Mouse (Mus musculus) embryonic facial prominence, embryonic 12.5 days (tissue): ENCODE measurements around the gene Tanc1. TPM values are rescaled to one million over a fixed set of nuclear protein-coding genes. Genes with fewer than 3 reads are reported as not detected.
A peak's percentile ranks its signal among the peaks of the same experiment; 100 is the strongest.

Experiments used
- ATAC-seq: fragments of 200-750 bp; cut with Nextera tagmentation; 2 replicates; pipeline ENCODE4 v1.8.0; 2017; ENCODE audit not compliant: insufficient number of reproducible peaks, insufficient read depth, low FRiP score, low TSS enrichment
- H3K27ac ChIP-seq: fragments of 300-500 bp; sonication (generic); 2 replicates; pipeline ENCODE4 v1.5.1; 2016; ENCODE audit warnings: mild to moderate bottlenecking
- H3K27me3 ChIP-seq: fragments of 300-500 bp; sonication (generic); 2 replicates; pipeline ENCODE4 v1.6.1; 2016; ENCODE audit warnings: mild to moderate bottlenecking, moderate library complexity
- H3K36me3 ChIP-seq: fragments of 300-500 bp; sonication (generic); 2 replicates; pipeline ENCODE4 v1.6.1; 2016; ENCODE audit warnings: mild to moderate bottlenecking
- H3K4me1 ChIP-seq: fragments of 300-500 bp; sonication (generic); 2 replicates; pipeline ENCODE4 v1.6.1; 2016
- H3K4me2 ChIP-seq: fragments of 300-500 bp; sonication (generic); replicated peaks from 2 replicates; pipeline ENCODE4 v1.6.1; 2016; ENCODE audit warnings: mild to moderate bottlenecking, moderate library complexity
- H3K4me3 ChIP-seq: fragments of 300-500 bp; sonication (generic); 2 replicates; pipeline ENCODE4 v1.5.1; 2016; ENCODE audit warnings: mild to moderate bottlenecking
- H3K9ac ChIP-seq: fragments of 300-500 bp; sonication (generic); 2 replicates; pipeline ENCODE4 v1.6.1; 2016; ENCODE audit warnings: mild to moderate bottlenecking, moderate library complexity
- H3K9me3 ChIP-seq: fragments of 300-500 bp; sonication (generic); 2 replicates; pipeline ENCODE4 v1.6.1; 2016; ENCODE audit warnings: mild to moderate bottlenecking, moderate library complexity
- WGBS: fragments of 180-500 bp; shearing (Covaris S2); methylation state at CpG from one replicate; pipeline ENCODE4 v1.1.7; 2016; 5-methylcytosine and 5-hydroxymethylcytosine counted together
- polyA plus RNA-seq: library from polyadenylated mRNA; unstranded; fragments of >200 nt; fragmentation: Nextera tagmentation; extraction: Ambion mirVana; gene quantifications from 2 replicates; pipeline ENCODE4 v1.2.1, GENCODE M21; 2016

Tanc1 gene
- polyA plus RNA-seq, 1 experiment from 2014 or later = 37.5 TPM

DNA sequence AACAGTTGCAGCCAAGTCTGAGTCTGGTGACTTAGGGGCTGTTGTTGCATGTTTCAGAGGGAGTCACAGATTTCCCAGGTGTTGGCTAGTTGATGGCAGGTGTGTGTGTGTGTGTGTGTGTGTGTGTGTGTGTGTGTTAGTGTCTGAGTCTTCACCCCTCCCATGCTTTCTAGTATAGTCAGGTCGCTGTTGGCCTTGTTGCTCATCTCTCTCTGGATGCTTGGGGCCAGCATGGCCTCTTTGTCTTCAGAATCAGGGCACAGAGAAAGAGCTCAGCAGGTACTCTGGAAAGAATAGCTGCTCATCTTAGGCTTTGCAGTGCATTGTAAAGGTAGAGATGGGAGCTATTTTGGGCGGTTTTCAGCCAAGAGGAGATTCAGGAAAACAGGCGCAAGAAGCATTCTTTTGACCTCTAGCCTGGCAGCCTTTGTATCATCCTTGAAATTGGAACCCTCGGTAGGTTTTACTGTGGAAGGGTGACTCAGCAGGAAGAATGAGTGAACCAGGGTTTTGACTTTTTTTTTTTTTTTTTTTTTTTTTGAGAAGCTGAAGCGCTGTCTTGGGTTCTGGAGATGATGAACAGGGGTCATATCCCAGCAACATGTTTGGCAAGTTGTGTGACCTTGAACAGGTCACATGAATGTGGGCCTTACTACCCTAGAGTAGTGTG lies 22.1 kb downstream of the Tanc1 start:
- Histone ChIP-seq H3K9me3 (peaks cover 8% of the 10 kb centered on the region; the same call in 1 of the 2 replicates), H3K27ac (no peak overlapping the region), H3K36me3 (no peaks in the 10 kb centered on the region), H3K4me2 (no peak overlapping the region), H3K4me3 (no peak overlapping the region), H3K4me1 (peaks cover 23% of the 10 kb centered on the region), H3K9ac (no peak overlapping the region), H3K27me3 (no peaks in the 10 kb centered on the region)
- no peak for ATAC-seq
- WGBS = 55% methylated on average over 5 of the region's 5 CpGs

DNA sequence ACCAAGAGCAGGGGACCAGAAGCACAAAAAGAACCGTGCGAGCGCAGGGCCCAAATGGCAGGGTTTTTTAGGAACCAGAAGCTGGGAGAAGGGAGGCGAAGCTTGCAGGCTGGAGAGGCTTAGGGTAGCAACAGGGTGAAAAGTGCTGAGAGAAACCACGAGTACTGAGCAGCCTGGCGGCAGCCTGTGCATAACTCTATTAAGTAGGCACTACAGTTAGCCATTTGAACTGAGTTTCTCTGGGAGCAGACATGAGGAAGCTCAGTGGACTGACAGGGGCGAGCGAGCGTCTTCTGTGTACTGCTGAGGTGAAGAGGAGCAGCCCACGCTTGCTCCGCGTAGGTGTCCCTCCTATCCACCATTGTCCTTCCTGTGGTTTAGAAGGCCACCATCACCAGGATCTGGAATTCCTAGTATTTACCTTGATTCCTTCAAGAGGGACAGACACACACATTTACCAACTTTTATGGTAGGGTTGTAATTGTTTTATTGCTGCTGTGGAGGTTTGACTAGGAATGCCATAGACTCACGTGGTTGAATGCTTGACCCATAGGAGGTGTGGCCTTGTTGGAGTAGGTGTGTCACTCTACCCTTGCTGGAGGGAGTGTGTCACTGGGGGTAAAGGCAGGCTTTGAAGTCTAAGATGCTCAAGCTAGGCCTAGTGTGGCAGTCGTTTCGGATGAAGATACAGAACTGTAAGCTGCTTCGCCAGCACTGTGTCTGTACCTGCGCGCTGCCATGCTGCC lies 25.4 kb downstream of the Tanc1 start:
- Histone ChIP-seq H3K27ac (no peak overlapping the region), H3K36me3 (no peaks in the 10 kb centered on the region), H3K9ac (no peak overlapping the region), H3K9me3 (peaks cover 8% of the 10 kb centered on the region; the same call in 1 of the 2 replicates), H3K4me2 (no peak overlapping the region), H3K4me3 (no peak overlapping the region), H3K4me1 (peaks cover 4% of the 10 kb centered on the region; the same call in 1 of the 2 replicates), H3K27me3 (no peaks in the 10 kb centered on the region)
- no peak for ATAC-seq
- 92% methylated on average over 18 of the region's 18 CpGs for WGBS

GRCm38 (mm10) chr2:59642722-59643121 lies 30.9 kb downstream of the Tanc1 start:
- Histone ChIP-seq H3K4me3 (no peak overlapping the region), H3K27me3 (no peaks in the 10 kb centered on the region), H3K4me1 (peaks cover 36% of the 10 kb centered on the region), H3K27ac (no peak overlapping the region), H3K4me2 (no peak overlapping the region), H3K36me3 (no peaks in the 10 kb centered on the region), H3K9ac (no peak overlapping the region), H3K9me3 (no peaks in the 10 kb centered on the region)
- 81% methylated on average over 8 of the region's 8 CpGs for WGBS
- ATAC-seq = no peak

GRCm38 (mm10) chr2:59644816-59645215 lies 33.0 kb downstream of the Tanc1 start:
- Histone ChIP-seq H3K4me2 (no peak overlapping the region), H3K9ac (no peak overlapping the region), H3K4me1 (peaks cover 51% of the 10 kb centered on the region), H3K9me3 (no peaks in the 10 kb centered on the region), H3K27me3 (no peaks in the 10 kb centered on the region), H3K4me3 (no peak overlapping the region), H3K36me3 (no peaks in the 10 kb centered on the region), H3K27ac (no peak overlapping the region)
- WGBS = 30% methylated on average over 5 of the region's 5 CpGs
- ATAC-seq = no peak

GRCm38 (mm10) chr2:59645515-59645914 lies 33.7 kb downstream of the Tanc1 start:
- Histone ChIP-seq H3K27me3 (no peaks in the 10 kb centered on the region), H3K4me2 (no peak overlapping the region), H3K4me1 (peaks cover 51% of the 10 kb centered on the region), H3K4me3 (no peak overlapping the region), H3K9ac (no peak overlapping the region), H3K36me3 (no peaks in the 10 kb centered on the region), H3K9me3 (no peaks in the 10 kb centered on the region), H3K27ac (no peak overlapping the region)
- ATAC-seq = no peak
- 51% methylated on average over 3 of the region's 3 CpGs for WGBS

- Histone ChIP-seq H3K4me2 (no peak overlapping the region), H3K9ac (no peak overlapping the region), H3K36me3 (no peaks in the 10 kb centered on the region), H3K4me3 (no peak overlapping the region), H3K27me3 (no peaks in the 10 kb centered on the region), H3K9me3 (no peaks in the 10 kb centered on the region), H3K4me1 (peaks cover 51% of the 10 kb centered on the region), H3K27ac (no peak overlapping the region)
- no peak for ATAC-seq
- 85% methylated on average over 20 of the region's 20 CpGs for WGBS
Measured at GRCm38 (mm10) chr2:59646740-59647390, 35.0 kb downstream of the Tanc1 start.

- no peaks in the 10 kb centered on the region for H3K36me3 ChIP-seq
- WGBS = 13% methylated on average over 12 of the region's 12 CpGs
- H3K9me3 ChIP-seq = no peaks in the 10 kb centered on the region
- no peak for ATAC-seq
- H3K27ac ChIP-seq = no peak overlapping the region
- H3K9ac ChIP-seq = no peak overlapping the region
- no peaks in the 10 kb centered on the region for H3K27me3 ChIP-seq
- peaks cover 48% of the 10 kb centered on the region for H3K4me1 ChIP-seq
- H3K4me2 ChIP-seq = peak overlapping the region; percentile 18
- H3K4me3 ChIP-seq = no peak overlapping the region
Measured at GRCm38 (mm10) chr2:59648444-59648843, 36.6 kb downstream of the Tanc1 start.

DNA sequence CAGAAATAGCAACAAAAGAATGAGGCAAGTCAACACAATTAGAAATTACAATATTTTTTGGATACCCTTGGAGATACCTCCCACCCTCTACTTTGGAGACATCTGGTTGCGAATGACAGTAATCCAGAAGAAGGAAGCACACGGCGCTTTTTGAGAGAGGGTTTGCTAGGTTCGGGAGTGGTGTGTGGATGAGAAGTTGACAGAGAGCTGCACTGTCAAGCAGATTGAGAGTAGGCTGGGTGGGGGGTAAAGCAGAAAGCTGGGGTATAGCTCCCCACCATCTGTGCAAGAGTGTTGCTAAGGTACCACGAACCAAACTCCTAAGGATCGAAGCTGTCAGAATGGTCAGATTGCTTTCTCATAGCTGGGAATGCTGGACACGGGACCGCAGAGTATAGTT lies 40.0 kb downstream of the Tanc1 start:
- H3K36me3 ChIP-seq = no peaks in the 10 kb centered on the region
- ATAC-seq = no peak
- H3K4me3 ChIP-seq = no peak overlapping the region
- no peaks in the 10 kb centered on the region for H3K27me3 ChIP-seq
- H3K9ac ChIP-seq = no peak overlapping the region
- no peak overlapping the region for H3K27ac ChIP-seq
- 93% methylated on average over 8 of the region's 8 CpGs for WGBS
- H3K4me2 ChIP-seq = no peak overlapping the region
- no peaks in the 10 kb centered on the region for H3K9me3 ChIP-seq
- H3K4me1 ChIP-seq = peaks cover 44% of the 10 kb centered on the region

DNA sequence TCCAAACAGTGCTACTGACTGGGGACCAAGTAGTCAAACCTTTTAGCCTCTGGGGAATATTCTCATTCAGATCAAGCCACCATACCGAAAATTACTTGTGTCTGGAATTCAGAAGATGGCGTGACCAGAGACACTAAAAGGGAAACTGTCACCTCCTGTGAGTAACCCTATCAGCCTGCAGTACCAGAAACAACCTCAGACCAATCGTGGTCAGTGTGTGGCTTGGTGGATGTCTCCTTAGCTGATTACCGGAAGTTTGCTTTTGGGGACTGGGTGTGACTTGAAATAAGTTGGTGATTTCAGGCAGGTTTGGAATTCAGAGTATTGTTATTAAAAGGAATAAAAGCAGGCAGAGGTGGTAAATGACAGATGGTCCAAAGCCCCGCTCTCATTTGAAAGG lies 40.9 kb downstream of the Tanc1 start:
- H3K27me3 ChIP-seq = no peaks in the 10 kb centered on the region
- no peaks in the 10 kb centered on the region for H3K9me3 ChIP-seq
- H3K27ac ChIP-seq = no peak overlapping the region
- H3K4me1 ChIP-seq = peaks cover 42% of the 10 kb centered on the region
- no peak for ATAC-seq
- 72% methylated on average over 5 of the region's 5 CpGs for WGBS
- H3K4me2 ChIP-seq = no peak overlapping the region
- H3K36me3 ChIP-seq = no peaks in the 10 kb centered on the region
- H3K4me3 ChIP-seq = no peak overlapping the region
- no peak overlapping the region for H3K9ac ChIP-seq

DNA sequence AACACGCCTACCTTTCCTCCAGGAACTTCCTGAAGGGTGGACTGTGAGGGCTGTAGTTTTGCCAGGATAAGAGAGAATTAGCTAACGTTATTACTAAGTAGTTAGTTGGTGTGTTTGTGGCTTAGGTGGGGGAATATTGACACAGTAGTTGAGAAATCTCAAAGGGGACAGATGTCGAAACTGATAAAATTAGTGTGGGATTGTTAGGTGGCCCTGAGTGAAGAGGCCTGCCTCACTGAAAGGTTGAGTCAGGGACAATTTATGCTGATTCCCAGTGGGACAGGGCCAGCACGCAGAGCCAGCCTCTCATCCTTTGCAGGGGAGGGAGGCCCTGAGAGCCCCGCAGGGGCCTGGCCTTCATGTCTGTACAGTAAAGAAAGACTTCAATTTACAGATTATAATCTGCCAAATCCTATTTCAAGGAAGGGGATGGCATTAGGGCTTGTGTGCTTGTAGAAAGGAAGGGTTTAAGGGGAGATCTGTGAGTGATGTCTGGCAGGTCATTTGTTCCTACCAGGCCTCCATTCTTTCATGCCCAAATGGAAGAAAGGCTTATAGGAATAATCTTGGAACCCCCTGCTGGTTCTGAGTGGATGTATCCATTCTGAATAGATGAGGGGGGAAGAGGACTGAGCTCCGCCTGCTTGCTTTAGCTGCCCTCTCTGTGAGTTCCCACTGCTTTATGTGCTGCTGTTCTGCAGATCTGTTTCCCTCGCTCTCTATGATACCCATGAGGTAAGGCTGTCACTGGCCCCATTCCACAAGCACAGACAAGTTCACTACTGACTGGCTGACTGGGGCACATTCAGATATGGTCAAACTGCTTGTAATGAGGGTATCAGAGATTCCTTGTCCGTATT lies 41.7 kb downstream of the Tanc1 start:
- Histone ChIP-seq H3K9ac (no peak overlapping the region), H3K27ac (no peak overlapping the region), H3K4me3 (no peak overlapping the region), H3K4me1 (peaks cover 36% of the 10 kb centered on the region), H3K9me3 (no peaks in the 10 kb centered on the region), H3K36me3 (no peaks in the 10 kb centered on the region), H3K4me2 (no peak overlapping the region), H3K27me3 (no peaks in the 10 kb centered on the region)
- no peak for ATAC-seq
- 55% methylated on average over 8 of the region's 8 CpGs for WGBS

GRCm38 (mm10) chr2:59655471-59655870 lies 43.6 kb downstream of the Tanc1 start:
- Histone ChIP-seq H3K9me3 (no peaks in the 10 kb centered on the region), H3K4me1 (peaks cover 36% of the 10 kb centered on the region), H3K4me3 (no peak overlapping the region), H3K27ac (no peak overlapping the region), H3K27me3 (no peaks in the 10 kb centered on the region), H3K4me2 (no peak overlapping the region), H3K36me3 (no peaks in the 10 kb centered on the region), H3K9ac (no peak overlapping the region)
- no peak for ATAC-seq
- WGBS = 46% methylated on average over 7 of the region's 7 CpGs
